Mouse (Mus musculus) thymus, postnatal 36 days (tissue): ENCODE data around the gene Atp13a2.

Experiments
- DNase-seq, 2 experiments: peaks; one replicate each; pipeline ENCODE4 v3.0.0; 2022; ENCODE audit warnings: mixed read lengths in 2 of 2

Atp13a2 gene

DNA sequence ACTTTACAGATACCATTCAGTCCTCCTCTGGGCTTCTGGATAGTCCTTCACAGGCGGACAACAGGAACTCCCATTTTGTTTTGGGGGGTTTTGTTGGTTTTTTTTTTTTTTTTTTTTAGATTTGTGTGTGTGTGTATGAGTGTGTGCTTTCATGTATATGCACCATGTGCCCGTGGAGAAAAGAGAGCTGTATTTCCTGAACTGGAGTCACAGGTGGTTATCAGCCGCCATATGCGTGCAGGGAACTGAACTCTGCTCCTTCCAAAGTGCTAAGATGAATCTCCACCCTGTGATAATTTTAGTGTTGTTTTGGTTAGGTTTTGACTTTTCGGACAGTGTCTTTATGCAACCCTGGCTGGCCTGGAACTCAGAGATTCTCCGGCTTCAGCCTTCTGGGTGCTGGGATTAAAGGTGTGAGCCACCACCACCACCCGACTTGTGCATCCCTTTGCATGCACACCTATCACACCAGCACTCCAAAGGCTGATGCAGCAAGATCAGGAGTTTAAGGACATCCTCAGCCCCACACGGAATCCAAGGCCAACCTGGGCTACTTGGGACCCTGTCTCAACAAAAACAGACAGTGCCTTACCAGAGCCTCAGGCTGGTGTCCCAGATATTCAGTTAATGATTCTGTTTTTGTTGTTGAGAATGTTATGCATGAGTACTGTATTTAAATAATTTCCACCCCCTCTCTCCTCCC lies 24.3 kb upstream of the Atp13a2 start:
- DNase-seq: no peak

DNA sequence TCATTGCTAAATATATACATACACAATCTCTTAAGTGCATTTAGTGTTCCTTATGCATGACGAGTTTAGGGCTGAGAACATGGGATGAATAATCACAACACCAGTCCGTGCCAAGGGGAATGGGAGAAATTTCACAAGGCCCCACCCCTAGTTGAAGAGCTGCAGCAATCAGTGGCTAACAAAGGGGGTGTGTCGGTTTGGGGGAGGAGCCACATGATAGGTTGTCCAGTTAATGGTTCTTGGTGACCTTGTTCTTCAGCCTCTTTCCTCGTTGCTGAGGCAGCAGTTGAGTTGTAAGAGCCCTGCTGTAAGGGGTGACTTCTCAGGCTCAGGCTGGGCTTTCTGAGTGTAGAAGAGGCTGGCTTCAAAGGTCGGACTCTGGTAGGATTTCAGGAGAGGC lies 23.7 kb upstream of the Atp13a2 start:
- no peak for DNase-seq

DNA sequence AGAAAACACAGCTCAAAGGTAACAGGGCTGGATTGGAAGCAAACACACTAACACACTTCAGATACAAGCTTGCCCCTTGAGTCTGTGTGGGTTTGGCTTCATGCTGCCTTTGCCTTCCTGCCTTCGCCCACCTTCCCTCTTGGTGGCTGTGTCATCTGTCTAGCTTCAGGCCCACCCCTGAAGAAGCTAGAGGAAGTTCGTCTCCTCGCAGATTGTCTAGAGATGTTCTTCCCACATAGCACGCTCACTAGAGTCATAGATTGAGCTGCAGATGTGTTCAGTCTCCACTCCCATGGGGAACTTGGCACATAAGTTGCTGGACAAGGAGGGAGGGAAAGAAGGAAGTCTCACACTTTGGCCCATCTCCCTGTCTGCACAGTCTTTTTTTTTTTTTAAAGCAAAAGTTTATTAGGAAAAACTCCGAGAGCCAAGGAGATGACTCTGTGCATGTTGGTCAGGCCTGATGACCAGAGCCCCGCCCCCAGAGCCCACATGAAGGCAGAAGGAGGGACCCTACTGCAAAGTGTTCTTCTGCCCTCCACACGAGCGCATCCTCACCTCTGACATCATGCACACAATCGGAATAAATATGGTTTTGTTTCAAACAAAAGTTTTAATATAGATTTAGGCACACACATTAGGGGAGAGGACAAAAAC lies 22.6 kb upstream of the Atp13a2 start:
- no peak for DNase-seq

DNA sequence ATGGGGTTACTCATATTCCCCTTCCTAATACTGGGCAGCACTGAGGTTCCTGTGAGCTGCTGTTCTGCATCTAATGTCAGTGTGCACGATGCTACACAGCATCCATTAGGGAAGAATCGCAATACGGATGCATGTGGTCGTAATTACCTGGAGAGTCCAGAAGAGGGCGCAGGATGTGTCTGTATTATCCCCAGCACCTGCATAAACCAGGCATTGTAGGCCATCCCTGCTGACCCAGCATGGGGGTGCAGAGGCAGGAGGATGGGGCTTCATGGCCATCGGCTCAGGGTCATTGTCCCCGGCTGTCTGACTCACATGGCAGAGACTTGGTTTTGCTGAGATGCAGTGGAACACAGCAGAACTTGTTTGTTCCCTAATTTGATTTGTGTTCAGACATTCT lies 22.1 kb upstream of the Atp13a2 start:
- DNase-seq: peak; percentile 63 to 65

DNA sequence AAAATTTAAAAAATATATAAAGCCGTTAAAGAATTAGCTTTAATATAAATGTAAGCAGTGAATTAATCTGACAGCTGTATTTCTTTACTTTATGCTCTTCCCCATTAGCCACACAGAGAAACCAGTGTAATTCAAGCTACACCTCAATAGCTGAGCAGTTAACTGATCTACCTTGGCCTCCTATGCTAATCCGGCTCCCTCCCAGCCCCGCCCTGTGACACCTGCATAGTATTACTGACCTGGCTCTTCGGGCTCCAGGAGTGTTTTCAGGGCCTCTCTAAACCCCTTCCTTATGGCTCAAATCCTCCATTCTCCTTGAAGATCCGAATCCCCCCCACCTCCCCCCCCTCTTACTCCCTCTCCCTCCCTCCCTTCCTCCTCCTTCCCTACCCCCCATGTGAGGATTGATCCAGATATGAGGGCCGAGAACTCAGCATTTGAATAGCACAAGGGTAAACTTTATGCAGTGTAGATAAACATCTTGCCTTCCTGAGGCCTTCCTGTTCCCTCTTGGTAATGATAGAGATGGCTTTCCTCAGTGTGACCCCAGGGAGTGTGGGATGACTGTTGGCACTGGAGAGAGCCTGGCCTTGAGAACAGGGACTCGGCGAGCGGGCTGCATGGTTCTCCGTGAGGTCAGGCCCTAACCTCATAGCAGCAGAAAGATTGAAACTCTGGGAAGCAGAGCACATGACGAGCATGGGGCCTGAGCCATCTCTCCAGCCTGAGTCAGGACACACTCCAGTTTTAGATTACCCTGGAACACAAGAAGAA lies 19.1 kb upstream of the Atp13a2 start:
- no peak for DNase-seq

DNA sequence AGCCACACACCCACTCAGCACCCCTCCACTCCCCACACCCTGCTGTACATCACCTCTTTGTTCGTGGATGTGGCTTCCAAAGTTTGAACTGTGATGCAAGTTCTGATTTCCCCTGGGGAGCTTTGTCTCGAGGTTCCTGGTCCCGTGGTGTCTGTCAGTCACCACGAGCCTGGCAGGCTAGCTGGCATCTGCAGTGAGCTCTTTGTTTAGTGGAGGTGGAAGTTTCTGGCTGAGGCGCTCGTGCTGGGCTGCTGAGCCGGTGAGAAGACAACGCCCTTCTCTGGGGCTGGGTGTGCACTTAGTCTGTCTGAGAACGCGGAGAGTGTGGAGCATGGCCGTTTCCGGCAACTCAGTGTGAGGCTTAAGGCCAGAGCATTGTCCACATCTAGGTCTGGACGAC lies 15.0 kb upstream of the Atp13a2 start:
- DNase-seq: no peak

DNA sequence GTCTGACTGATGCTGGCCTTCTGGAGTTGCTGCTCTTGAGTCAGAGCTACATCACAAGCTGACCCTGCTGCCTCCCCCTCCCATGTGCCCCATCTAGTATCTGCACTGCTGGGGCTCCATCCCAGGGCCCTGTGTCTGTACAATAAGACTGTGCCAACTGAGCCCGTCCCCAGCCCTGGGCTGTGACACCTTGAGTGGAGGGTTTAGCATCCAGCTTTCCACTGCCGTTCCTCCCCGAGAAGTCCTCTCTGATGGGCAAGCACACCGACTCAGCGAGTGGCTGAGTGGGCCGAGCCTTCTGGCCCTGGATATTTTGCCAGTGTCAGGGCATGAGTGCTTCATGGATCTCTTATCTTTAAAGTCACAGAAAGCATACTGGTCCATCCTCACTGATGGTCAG lies 12.3 kb upstream of the Atp13a2 start:
- DNase-seq: no peak

DNA sequence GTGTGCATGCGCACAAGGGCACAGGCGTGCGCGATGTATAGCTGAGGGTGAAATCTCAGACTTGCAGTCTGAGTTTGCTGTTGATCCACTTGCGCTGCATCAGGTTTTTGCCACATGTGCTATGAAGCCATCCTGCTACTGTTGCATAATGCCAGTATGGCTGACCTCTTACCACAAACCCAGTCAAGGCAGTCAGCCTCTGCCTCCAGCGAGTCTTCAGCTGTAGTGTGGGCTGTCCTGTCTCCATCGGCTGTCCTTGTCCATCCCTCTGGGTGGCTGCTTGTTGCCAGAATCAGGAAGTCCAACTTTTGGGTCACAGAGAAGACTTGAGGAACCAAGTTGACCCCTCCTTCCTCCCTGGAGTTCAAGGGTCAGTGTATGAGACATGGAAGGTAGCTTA lies 11.3 kb upstream of the Atp13a2 start:
- DNase-seq: no peak

DNA sequence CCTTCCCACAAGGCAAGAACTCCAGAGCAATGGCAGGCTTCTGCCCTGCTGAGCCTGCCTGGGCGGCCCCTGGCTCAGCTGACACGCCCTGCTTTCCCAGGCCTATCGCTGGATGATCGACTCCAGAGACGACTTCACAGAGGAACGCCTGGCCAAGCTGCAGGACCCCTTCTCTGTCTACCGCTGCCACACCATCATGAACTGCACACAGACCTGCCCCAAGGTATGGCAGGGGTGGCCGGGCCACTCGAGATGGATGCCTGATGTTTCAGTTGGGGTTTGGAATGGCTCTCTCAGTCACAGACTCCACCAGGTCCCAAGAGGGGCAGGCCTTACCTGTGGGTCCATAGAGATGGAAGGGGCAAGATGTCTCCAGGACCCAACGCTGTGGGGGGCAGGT lies 9.4 kb upstream of the Atp13a2 start:
- DNase-seq: no peak

DNA sequence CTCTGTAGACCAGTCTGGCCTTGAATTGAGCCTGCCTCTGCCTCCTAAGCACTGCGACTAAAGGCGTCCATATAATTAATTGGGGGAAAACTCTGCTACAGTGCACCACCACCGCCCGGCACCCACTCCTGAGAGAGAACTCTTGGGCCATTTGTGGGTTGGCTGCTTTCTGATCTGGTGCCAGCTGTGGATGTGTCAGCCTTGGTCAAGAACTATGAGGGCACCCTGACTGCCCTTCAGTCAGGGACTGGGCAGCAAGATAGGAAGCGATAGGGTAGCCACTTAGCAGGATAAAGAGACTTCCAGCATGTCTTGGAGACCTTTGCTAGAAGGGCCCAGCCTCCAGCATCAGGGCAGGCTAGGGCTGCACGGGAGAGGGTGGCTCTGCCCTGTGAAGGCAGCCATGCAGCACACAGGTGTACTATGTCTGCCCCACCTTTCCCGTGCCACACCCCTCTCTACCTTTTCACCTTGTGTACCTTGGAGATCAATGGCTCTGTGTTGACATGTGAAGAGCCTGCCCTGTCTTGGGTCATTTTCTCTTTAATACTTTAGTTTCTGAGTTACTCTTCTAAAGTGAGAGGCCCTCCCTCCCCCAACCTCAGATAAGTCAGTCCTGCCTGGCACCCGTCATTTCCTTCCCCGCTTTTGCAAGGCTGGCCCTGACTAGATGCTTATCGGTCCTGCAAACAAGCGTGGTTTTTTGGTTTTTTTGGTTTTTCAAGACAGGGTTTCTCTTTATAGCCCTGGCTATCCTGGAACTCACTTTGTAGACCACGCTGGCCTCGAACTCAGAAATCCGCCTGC lies 8.6 kb upstream of the Atp13a2 start:
- no peak for DNase-seq

DNA sequence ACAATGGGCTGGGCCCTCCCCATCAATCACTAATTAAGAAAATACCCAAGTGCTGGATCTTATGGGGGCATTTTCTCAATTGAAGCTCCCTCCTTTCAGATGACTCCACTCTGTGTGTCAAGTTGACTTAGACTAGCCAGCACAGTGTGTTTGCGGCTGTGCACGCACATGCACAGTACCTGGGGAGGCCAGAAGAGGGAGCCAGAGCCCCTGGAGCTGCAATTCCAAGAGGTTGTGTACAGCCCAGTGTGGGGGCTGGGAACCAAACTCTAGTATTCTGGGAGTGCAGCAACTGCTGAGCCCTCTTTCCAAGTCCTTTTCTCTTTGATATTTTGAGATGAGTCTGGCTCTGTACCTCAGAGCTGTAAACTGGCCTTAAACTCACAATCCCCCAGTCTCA lies 5.1 kb upstream of the Atp13a2 start:
- DNase-seq: peak in 1 of 2 experiments; percentile 41

DNA sequence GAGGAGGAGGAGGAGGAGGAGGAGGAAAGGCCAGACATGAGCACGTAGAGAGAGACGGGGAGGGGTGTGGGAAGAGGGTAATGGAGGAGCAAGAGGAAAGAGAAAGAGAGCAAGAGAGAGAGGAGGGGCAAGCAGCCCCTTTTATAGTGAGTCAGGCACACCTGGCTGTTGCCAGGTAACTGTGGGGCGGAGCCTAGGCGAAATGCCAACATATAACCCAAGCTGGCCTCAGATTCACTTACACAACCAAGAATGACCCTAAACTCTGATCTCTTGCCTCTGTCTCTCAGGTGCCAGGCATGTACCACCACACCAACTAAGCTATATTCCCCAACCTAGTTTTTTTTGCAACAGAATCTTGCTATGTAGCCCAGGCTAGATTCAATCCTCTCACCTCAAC lies 3.9 kb upstream of the Atp13a2 start:
- no peak for DNase-seq

DNA sequence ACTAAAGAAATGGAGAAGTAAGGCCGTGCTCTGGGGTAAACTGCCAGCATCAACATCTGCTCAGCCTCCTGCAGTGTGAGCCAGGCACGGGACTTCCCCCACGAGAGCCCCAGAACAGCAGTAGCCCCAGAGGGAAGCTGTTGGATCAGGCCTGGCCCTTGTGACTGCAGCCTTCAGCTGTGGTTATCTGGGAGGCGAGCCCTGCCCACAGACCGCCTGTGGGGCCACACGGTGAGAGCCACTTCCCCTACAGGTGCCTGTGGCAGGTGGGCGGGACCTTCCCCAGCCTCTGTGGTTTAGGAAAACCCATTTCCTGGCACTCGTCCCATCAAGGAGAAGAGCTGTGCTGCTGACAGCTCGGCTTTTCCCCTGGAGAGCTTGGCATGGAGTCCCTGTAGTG lies 3.2 kb upstream of the Atp13a2 start:
- peak; percentile 68 to 76 for DNase-seq

DNA sequence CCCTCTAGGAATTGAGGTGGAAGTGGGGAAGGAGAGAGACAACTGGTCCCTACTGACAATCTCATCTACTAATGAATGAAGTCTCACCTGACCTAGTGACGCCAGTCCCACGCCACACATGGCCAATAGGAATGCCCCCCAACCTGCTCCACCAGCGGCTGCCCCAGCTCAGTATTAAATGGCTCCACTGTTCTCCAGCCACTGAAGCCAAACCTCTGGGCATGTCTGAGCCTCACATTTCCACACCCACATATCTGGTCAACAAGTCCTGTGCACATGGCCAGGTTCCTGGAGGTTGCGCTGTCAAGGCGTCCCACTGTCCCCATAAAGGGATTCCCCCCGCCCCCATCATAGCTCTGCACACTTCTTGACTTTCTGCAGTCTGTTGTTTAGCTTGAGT lies 2.1 kb upstream of the Atp13a2 start:
- DNase-seq: no peak

DNA sequence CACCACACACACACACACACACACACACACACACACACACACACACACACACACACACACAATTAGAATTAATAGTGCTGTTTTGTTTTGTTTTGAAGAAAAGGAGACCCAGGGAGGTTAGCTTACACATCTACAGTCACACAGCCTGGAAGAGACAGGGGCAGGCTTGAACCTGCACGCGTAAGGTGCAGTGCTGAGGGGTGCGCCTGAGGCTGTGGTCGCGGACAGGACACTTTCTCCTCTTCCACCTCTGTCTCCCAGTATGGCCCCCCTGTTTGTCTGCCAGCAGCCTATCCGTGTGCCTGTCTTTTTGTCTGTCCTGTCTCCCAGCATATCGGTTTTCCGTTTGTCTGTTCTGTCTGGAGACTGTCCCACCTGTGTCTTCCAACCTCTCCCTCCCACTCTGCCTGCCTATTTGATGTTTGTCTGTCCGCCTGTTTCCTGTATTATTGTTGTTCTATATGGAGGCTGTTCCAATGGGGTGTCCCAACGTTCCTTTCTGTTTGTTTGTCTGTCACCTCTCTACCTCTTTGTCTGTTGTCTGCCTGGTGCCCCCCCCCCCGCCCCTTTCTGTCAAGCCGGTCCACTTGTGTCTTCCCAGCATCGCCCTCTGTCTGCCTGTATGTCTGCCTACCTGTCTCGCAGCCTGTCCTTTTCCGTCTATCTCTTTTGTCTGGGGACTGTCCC lies 506 bp upstream of the Atp13a2 start:
- no peak for DNase-seq

DNA sequence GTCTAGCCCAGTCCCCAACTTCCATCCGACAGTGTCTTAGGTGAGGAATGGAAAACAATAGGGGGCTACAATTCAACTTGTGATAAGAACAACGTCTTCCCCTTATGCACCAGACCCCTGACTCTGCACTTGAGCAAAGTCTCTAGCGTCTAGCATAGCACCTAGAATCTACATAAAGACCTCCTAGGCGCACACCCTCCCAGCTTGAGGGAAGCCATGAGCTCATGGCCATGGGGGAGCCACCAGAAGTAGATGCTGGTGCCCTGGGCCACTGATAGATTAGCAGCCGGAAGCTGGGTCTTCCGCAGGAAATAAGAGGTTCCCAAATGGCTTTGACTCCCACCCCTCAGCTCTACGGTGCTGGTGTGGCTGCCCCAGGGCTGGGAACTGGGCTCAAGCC lies 803 bp downstream of the Atp13a2 start:
- no peak for DNase-seq

DNA sequence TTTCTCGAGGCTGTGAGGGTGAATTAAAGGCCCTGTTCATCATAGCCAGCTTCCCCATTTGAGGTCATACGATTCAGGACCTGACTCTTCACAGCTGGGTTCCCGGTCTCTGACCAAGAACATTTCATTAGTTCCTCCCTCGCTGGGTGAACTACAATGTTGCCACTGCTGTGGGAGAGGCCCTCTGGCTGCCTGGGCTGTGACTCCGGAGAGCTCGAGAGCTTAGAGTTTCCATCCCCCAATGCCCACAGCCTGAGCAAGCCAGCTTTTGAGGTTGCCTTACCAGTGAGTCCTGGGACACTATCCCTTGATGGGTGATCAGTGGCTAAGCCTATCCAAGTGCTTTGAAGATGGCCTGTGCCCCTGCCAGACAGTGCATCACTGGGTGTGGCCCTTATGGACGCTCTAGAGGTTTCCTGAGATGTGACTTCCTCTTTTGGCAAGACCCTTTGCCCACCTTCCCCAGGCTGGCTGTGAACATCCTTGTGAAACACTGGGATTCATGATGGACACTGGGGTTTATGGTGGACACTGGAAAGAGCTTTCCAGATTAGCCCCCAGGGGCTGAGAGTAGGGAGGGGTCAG lies 2.1 kb downstream of the Atp13a2 start:
- DNase-seq: no peak

DNA sequence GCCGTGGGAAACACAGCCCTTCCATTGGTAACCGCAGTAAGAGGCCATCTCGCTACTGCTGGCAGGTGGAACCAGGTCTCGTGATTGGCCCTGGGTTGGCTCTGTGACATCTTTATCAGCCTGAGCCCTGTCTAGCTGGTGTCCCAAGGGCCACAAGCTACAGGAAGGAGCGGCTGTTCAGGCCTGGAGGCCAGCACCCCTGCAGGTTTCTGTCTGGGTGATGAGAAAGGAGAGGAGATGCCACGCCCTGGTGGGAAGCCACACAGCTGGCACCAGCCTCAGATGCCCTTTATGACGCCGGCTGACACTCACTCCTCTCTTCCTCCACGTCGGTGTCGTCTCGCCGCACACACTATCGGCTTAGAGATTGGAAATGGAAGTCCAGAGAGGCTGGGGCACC lies 2.8 kb downstream of the Atp13a2 start:
- DNase-seq: peak in 1 of 2 experiments; percentile 30

DNA sequence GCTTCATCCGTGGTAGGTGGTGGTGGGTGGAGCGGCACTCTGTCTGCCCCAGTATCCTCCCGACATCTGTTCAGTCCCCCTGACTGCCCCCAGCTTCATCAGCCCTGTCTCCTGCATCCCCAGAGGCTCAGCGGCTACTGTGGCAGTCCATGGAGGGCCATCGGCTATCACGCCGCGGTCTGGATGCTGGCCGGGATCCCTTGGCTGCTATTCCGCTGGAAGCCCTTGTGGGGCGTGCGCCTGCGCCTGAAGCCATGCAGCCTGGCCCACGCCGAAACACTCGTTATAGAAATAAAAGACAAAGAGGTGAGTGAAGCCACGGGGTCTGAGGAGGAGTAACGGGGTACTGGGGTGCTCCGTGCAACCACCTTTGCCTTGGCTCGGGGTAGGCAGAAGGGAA lies 5.5 kb downstream of the Atp13a2 start:
- DNase-seq: no peak

DNA sequence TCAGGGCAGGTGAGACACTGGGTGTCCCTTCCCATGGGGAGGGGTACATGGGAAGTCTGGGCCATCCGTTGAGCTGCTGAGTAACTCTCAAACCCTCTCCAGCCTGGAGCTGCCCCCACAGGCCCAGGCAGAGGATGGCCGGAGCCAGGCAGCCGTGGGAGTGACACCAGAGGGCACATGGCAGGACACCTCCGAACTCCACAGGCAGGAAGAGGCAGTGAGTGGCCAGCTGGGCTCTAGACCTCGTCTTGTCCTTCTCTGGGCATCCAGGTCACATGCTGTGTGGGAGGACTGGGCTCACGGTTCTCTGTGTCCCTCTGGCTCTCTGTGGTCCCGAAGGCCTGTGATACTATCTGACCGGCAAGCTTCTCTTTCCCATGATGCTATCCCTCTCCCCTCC lies 7.2 kb downstream of the Atp13a2 start:
- no peak for DNase-seq

DNA sequence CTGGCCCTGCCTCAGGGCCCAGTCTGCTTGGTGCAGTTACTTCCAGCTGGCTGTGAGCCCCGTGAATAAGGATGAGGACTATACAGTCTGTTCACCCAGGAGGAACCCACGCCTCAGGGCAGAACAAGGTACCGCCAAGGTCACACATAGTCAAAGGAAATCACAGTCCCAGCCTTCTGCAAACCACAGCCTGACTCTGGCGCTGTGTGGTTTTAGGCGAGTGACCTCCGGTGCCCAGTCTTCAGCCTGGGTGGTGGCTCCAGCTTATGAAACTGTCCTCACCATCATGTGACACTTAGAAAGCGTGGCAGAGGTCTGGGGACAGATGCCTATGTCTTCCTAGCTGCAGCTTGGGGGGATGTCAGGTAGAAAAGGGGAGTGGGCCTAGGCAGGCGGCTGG lies 9.1 kb downstream of the Atp13a2 start:
- DNase-seq: no peak

DNA sequence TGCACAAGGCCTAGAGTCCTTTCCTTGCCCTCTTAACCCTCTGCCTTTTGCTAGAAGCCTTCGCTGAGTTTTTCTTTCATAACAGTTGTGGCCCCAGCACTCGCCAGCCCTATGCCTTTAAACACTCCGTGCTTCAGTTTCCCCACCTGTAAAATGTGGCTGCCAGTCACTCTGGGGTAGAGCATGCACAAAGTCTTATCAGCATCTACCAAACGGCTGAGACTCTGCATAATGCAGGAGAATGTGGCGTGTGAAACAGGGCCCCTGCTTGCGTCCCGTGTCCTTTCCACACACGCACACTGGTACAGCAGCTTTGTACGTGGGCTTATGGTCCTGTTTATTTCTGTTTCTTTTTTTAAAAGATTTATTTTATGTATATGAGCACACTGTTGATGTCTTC lies 10.1 kb downstream of the Atp13a2 start:
- DNase-seq: no peak
